Mouse (Mus musculus): ENCODE measurements around the gene Tmem178. TPM values are rescaled to one million over a fixed set of nuclear protein-coding genes. Genes with fewer than 3 reads are reported as not detected.

Gene Tmem178
- total and polyA plus RNA-seq, 3 experiments: 0.28 TPM; not detected in 2

DNA sequence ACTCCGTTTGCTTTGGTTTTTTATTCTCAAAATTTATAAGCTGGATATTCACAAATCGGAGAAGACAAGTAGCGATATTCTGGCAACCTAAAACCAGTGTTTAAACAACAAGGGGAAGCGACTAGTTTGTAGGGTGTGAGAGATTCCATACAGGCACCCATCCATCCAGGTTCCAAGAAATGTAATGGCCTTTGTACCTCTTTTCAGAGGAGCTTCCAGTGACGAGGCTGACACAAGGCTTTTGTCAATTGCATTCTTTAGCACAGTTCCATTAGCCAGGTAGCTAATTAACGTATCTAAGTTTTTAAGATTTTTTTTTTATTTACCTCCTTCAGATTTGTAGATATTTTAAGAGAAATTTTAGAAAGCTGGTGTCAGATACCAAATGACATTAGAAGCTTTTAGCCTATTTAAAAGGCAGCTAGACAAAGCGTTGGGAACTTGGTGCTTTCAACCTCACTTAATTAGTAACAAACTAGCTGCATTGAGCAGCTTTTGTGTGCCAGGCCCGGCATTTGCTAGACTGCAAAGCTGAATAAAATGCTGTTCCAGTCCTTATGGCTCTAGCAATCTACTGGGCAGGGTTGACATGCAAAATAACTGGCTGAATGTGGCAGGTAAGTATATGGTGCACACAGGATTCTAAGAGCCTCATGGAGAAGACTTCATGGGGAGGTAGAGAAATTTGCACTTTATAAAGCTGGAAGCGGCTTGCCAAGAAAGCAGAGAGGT, 46.6 kb upstream of the Tmem178 start:
- DNase-seq (ENCODE audit: low read depth, low spot score): no peak
- Histone ChIP-seq H3K27me3 (ENCODE audit: control insufficient read depth in 1 of 2, insufficient read depth in 2 of 2, low read length in 2 of 2) (no peaks in the 10 kb centered on the region), H3K4me1 (ENCODE audit: control insufficient read depth in 1 of 2, insufficient read depth in 2 of 2, low read length in 2 of 2) (no peaks in the 10 kb centered on the region), H3K4me3 (ENCODE audit: control insufficient read depth in 1 of 2, insufficient read depth in 1 of 2, low read depth in 2 of 2, low read length in 2 of 2) (no peak overlapping the region), H3K9me3 (replicated peaks; ENCODE audit: insufficient read depth, low read length) (no peaks in the 10 kb centered on the region), H3K36me3 (ENCODE audit: control insufficient read depth in 1 of 2, insufficient read depth in 2 of 2, low read length in 2 of 2) (no peaks in the 10 kb centered on the region), H3K27ac (ENCODE audit: control insufficient read depth, low read depth, low read length) (no peak overlapping the region), H3K79me2 (ENCODE audit: control insufficient read depth, insufficient read depth, low read length, poor library complexity) (no peaks in the 10 kb centered on the region), H3K9ac (ENCODE audit: control insufficient read depth, low read depth, low read length, poor library complexity, severe bottlenecking) (no peak overlapping the region)
- TF ChIP-seq POLR2AphosphoS5 (IDR thresholded peaks at IDR 0.05; ENCODE audit: borderline replicate concordance, low read depth, low read length): no peak
- no peak for TF ChIP-seq NRF1 (IDR thresholded peaks at IDR 0.05; ENCODE audit: insufficient read depth, low read depth, low read length, poor library complexity, severe bottlenecking)
- no peak for TF ChIP-seq MYB (IDR thresholded peaks at IDR 0.05; ENCODE audit: low read depth, low read length)
- no peak for TF ChIP-seq ZMIZ1 (IDR thresholded peaks at IDR 0.05; ENCODE audit: low read depth, low read length)
- TF ChIP-seq ZNF384 (IDR thresholded peaks at IDR 0.05; ENCODE audit: low read depth, low read length): no peak
- TF ChIP-seq EP300 (IDR thresholded peaks at IDR 0.05; ENCODE audit: low read depth in 1 of 2, low read length in 2 of 2): no peak
- no peak for TF ChIP-seq POLR2AphosphoS2 (IDR thresholded peaks at IDR 0.05; ENCODE audit: low read length)
- TF ChIP-seq ZKSCAN1 (IDR thresholded peaks at IDR 0.05; ENCODE audit: low read depth, low read length): no peak
- TF ChIP-seq USF1 (IDR thresholded peaks at IDR 0.05; ENCODE audit: low read depth, low read length): no peak
- no peak for TF ChIP-seq ELF1 (IDR thresholded peaks at IDR 0.05; ENCODE audit: low read depth, low read length)
- no peak for TF ChIP-seq BHLHE40 (IDR thresholded peaks at IDR 0.05; ENCODE audit: borderline replicate concordance, low read depth, low read length)
- no peak for TF ChIP-seq MAFK (IDR thresholded peaks at IDR 0.05; ENCODE audit: borderline replicate concordance, low read depth, low read length)
- no peak for TF ChIP-seq RCOR1 (IDR thresholded peaks at IDR 0.05; ENCODE audit: low read depth, low read length)
- TF ChIP-seq GABPA (IDR thresholded peaks at IDR 0.05; ENCODE audit: low read depth, low read length): no peak
- TF ChIP-seq CHD2 (IDR thresholded peaks at IDR 0.05; ENCODE audit: low read length): no peak
- TF ChIP-seq CTCF (IDR thresholded peaks at IDR 0.05 in 2 of 3, conservative IDR thresholded peaks at IDR 0.05 in 1 of 3; ENCODE audit: control insufficient read depth in 1 of 3, insufficient read depth in 1 of 3, low read depth in 2 of 3, low read length in 3 of 3, poor library complexity in 1 of 3, severe bottlenecking in 1 of 3): no peak

DNA sequence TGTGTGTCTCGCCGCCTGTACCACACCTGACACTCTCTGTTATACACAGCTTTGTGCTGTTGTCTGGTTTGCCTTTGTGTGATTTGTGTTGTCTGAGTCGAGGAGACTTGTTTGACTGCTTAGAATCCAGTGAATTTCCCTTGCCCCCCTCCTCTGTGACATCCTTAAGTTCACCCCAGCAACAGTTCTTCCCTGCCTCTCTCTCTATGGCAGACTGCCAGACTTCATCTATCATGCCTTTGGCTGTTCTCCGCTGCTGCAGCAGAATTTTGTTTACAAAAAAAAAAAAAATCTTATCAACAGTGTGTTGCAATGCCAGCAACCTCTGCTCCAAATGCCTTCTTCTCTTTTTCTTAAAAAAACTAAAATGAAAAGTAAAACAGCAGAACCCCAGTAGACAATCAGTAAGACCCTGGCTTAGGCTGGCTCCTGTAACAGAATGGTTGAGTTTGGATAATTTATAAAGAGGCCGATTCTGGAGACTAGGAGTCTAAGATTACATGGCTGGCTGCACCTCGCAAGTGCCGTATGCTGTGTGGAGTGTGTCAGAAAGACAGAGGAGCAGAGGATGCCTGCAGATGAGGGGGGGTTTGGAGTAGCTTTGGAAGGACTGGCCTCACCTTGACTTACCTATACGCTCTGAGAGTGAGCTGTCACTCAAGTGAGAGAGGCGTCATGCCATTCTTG, 44.8 kb upstream of the Tmem178 start:
- no peak overlapping the region for H3K27ac ChIP-seq (ENCODE audit: control insufficient read depth, low read depth, low read length)
- H3K4me3 ChIP-seq (ENCODE audit: control insufficient read depth in 1 of 2, insufficient read depth in 1 of 2, low read depth in 2 of 2, low read length in 2 of 2): no peak overlapping the region
- no peaks in the 10 kb centered on the region for H3K79me2 ChIP-seq (ENCODE audit: control insufficient read depth, insufficient read depth, low read length, poor library complexity)
- no peak overlapping the region for H3K9ac ChIP-seq (ENCODE audit: control insufficient read depth, low read depth, low read length, poor library complexity, severe bottlenecking)
- H3K36me3 ChIP-seq (ENCODE audit: control insufficient read depth in 1 of 2, insufficient read depth in 2 of 2, low read length in 2 of 2): no peaks in the 10 kb centered on the region
- H3K9me3 ChIP-seq (replicated peaks; ENCODE audit: insufficient read depth, low read length): no peaks in the 10 kb centered on the region
- TF ChIP-seq CHD1 (IDR thresholded peaks at IDR 0.05; ENCODE audit: low read depth, low read length) (no peak), TAL1 (IDR thresholded peaks at IDR 0.05; ENCODE audit: low read length) (no peak), USF2 (IDR thresholded peaks at IDR 0.05; ENCODE audit: borderline replicate concordance in 1 of 2, insufficient read depth in 1 of 2, low read depth in 1 of 2, low read length in 2 of 2) (no peak), ZNF384 (IDR thresholded peaks at IDR 0.05; ENCODE audit: low read depth, low read length) (peak; percentile 70), MYB (IDR thresholded peaks at IDR 0.05; ENCODE audit: low read depth, low read length) (no peak)
- DNase-seq (ENCODE audit: low read depth, low spot score): peak; percentile 30
- no peaks in the 10 kb centered on the region; a peak in 1 of 4 replicates for H3K27me3 ChIP-seq (ENCODE audit: control insufficient read depth in 1 of 2, insufficient read depth in 2 of 2, low read length in 2 of 2)
- no peaks in the 10 kb centered on the region for H3K4me1 ChIP-seq (ENCODE audit: control insufficient read depth in 1 of 2, insufficient read depth in 2 of 2, low read length in 2 of 2)

Measured in MEL (cell line).